Mouse (Mus musculus) intestine, embryonic 16.5 days (tissue): ENCODE measurements around the gene Golga7b. TPM values are rescaled to one million over a fixed set of nuclear protein-coding genes. Genes with fewer than 3 reads are reported as not detected.

Source experiments
- ATAC-seq: fragments of 200-750 bp; cut with Nextera tagmentation; 2 replicates; pipeline ENCODE4 v1.8.0; 2017; ENCODE audit warnings: moderate TSS enrichment, moderate library complexity
- H3K27ac ChIP-seq: fragments of 300-500 bp; sonication (generic); 2 replicates; pipeline ENCODE4 v1.5.1; 2014; ENCODE audit warnings: mild to moderate bottlenecking, low read length
- H3K27me3 ChIP-seq: fragments of 300-500 bp; sonication (generic); replicated peaks from 2 replicates; pipeline ENCODE4 v1.6.1; 2014; ENCODE audit warnings: low read length, control low read depth, mixed read lengths; ENCODE audit not compliant: control insufficient read depth, insufficient read depth
- H3K36me3 ChIP-seq: fragments of 300-500 bp; sonication (generic); 2 replicates; pipeline ENCODE4 v1.6.1; 2014; ENCODE audit warnings: low read length, control low read depth; ENCODE audit not compliant: control insufficient read depth, insufficient read depth
- H3K4me1 ChIP-seq: fragments of 300-500 bp; sonication (generic); 2 replicates; pipeline ENCODE4 v1.6.1; 2014; ENCODE audit warnings: low read length, control low read depth, mixed read lengths; ENCODE audit not compliant: control insufficient read depth, insufficient read depth
- H3K4me2 ChIP-seq: fragments of 300-500 bp; sonication (generic); 2 replicates; pipeline ENCODE4 v1.6.1; 2014; ENCODE audit warnings: low read depth, low read length, control low read depth
- H3K4me3 ChIP-seq: fragments of 300-500 bp; sonication (generic); 2 replicates; pipeline ENCODE4 v1.5.1; 2014; ENCODE audit warnings: mild to moderate bottlenecking, low read length
- H3K9ac ChIP-seq: fragments of 300-500 bp; sonication (generic); 2 replicates; pipeline ENCODE4 v1.6.1; 2014; ENCODE audit warnings: low read depth, low read length
- H3K9me3 ChIP-seq: fragments of 300-500 bp; sonication (generic); 2 replicates; pipeline ENCODE4 v1.6.1; 2016; ENCODE audit warnings: low read length, control low read depth; ENCODE audit not compliant: control insufficient read depth
- WGBS: fragments of 180-500 bp; shearing (Covaris S2); extraction: QIAGEN DNeasy Blood & Tissue Kit; methylation state at CpG from one replicate; pipeline ENCODE4 v1.1.7; 2014; 5-methylcytosine and 5-hydroxymethylcytosine counted together
- polyA plus RNA-seq: library from polyadenylated mRNA; unstranded; fragments of >200 nt; fragmentation: Nextera tagmentation; extraction: Ambion mirVana; gene quantifications from 2 replicates; pipeline ENCODE4 v1.2.1, GENCODE M21; 2015

Golga7b gene
- polyA plus RNA-seq, 1 experiment from 2014 or later = 1.2 TPM

DNA sequence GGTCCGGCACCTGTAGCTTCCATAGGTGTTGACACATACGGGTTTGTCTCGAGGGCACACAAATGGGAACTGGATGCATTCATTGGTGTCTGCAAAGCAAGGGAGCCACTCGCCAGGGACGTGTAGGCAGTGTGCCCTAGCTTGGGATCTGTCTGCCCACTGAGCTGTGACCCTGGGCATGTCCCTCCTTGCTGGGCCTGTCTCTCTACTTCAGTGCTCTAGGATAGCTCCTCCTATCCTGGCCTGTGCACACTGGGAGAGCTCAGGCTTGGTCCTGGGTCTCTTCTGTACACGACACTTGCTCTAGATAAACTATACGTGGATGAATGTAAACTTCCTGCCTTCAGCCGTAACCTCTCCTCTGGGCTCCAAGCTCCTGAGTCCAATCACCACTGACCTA, 36.8 kb downstream of the Golga7b start:
- no peak overlapping the region for H3K4me2 ChIP-seq
- no peaks in the 10 kb centered on the region for H3K27me3 ChIP-seq
- H3K4me1 ChIP-seq = no peaks in the 10 kb centered on the region
- no peak overlapping the region for H3K9ac ChIP-seq
- 61% methylated on average over 8 of the region's 8 CpGs for WGBS
- H3K36me3 ChIP-seq = no peaks in the 10 kb centered on the region
- ATAC-seq = no peak
- no peaks in the 10 kb centered on the region for H3K9me3 ChIP-seq
- no peak overlapping the region for H3K27ac ChIP-seq
- H3K4me3 ChIP-seq = no peak overlapping the region

DNA sequence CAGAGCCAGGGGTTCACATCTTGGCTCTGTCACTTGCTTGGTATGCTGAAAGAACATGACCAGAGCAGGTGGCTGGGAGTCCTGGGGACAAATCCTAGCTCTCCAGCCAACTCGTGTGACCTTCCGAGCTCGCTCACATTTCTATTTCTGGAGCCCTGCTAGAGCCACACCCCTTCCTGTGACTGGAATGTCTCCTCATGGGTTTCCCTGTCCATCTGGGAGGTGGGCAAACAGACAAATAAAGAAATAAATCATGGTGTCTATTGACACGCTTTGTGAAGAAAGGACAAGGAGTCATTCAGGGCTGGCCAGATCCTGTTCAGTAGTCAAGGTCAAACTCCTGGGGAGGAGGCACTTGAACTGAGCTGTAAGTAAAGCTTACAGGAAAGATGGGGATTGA, 41.0 kb downstream of the Golga7b start:
- Histone ChIP-seq H3K9ac (no peak overlapping the region), H3K4me1 (no peaks in the 10 kb centered on the region), H3K27me3 (no peaks in the 10 kb centered on the region), H3K4me2 (no peak overlapping the region), H3K9me3 (no peaks in the 10 kb centered on the region), H3K4me3 (no peak overlapping the region), H3K36me3 (no peaks in the 10 kb centered on the region), H3K27ac (no peak overlapping the region)
- ATAC-seq = no peak
- WGBS = 50% methylated on average over 4 of the region's 4 CpGs

DNA sequence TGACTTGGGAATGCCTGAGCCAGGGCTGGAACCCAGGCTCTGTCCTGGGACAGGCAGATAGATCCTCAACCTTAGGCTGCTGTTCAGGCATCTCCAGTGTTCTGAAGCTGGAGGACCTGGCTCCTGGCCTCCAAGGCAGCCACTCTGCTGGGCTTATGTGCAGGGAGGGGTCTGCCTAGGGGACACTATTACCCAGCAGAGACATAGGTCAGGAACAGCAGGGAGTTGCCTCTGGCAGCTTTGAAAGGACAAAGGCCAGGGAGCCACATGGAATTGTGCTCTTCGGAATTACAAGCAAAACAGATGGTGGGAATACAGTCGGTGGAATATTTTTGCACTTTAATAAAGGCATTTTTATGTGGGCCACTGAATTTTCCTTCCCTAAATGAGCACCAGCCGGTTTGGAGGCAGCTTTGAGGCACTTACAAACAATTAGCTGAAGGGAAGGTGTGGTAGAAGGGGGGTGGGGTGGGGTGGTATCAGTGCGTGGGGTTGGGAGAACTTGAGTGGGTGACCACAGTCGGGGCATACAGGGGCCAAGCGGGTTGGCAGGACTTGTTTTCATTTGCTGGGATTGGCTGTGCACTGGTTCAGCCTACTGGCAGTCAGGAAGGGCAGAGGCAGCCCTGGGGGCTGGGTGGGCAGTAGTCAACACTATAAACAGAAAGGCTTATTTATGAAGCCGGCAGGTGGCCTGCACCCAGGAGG, 43.7 kb downstream of the Golga7b start:
- H3K36me3 ChIP-seq = no peaks in the 10 kb centered on the region
- H3K27me3 ChIP-seq = no peaks in the 10 kb centered on the region
- H3K9ac ChIP-seq = no peak overlapping the region
- no peak overlapping the region for H3K4me3 ChIP-seq
- 41% methylated on average over 7 of the region's 7 CpGs for WGBS
- no peak for ATAC-seq
- no peaks in the 10 kb centered on the region for H3K9me3 ChIP-seq
- H3K4me2 ChIP-seq = no peak overlapping the region
- no peaks in the 10 kb centered on the region for H3K4me1 ChIP-seq
- H3K27ac ChIP-seq = no peak overlapping the region

DNA sequence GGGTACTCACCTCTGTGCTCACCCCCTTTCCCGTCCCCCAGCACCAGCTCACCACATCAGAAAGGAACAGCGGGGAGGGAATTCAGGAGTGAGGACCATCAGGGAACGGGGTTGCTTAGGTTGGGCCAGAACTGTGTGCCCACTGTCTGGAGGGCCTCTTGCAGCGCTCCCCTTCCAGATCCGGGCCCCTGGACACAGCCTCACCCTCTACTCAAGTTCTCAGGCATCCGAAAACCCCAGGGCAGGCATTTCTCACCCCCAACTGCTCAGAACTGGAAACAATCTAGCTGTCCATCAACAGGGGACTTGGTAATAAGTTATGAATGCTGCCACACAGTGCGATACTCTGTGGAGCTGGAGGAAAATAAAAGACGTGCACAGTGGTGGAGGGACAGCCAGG, 44.7 kb downstream of the Golga7b start:
- no peaks in the 10 kb centered on the region for H3K27me3 ChIP-seq

DNA sequence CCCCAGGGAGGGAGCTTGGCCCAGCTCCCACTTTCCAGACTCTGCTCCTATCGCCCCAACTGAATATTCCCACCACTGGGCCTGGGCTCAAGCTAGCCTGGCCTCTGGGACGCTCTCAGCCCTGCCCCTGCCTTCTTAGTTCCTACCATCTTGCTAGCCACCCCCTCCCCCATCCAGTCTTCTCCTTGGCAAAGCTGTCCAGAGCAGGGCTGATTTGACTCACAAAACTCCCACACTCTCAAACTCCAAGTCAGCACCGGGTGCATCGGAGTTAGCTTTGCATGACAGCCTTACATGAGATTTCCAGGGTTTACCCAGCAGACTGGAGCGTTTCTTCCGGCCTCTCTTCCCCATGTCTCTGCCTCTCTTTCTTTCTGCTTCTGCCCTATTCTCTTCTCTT, 45.8 kb downstream of the Golga7b start:
- H3K4me3 ChIP-seq = no peak overlapping the region
- no peaks in the 10 kb centered on the region for H3K36me3 ChIP-seq
- no peak overlapping the region for H3K9ac ChIP-seq
- H3K27me3 ChIP-seq = no peaks in the 10 kb centered on the region
- no peak overlapping the region for H3K27ac ChIP-seq
- no peaks in the 10 kb centered on the region for H3K4me1 ChIP-seq
- no peak for ATAC-seq
- H3K9me3 ChIP-seq = no peaks in the 10 kb centered on the region
- H3K4me2 ChIP-seq = no peak overlapping the region
- 76% methylated on average over 6 of the region's 6 CpGs for WGBS

More for the DNA sequence above, 44.7 kb downstream of the Golga7b start:
- Histone ChIP-seq H3K9me3 (no peaks in the 10 kb centered on the region), H3K4me2 (no peak overlapping the region), H3K9ac (no peak overlapping the region), H3K36me3 (no peaks in the 10 kb centered on the region), H3K4me3 (no peak overlapping the region), H3K27ac (no peak overlapping the region), H3K4me1 (no peaks in the 10 kb centered on the region)
- ATAC-seq = no peak
- WGBS = 64% methylated on average over 8 of the region's 8 CpGs

DNA sequence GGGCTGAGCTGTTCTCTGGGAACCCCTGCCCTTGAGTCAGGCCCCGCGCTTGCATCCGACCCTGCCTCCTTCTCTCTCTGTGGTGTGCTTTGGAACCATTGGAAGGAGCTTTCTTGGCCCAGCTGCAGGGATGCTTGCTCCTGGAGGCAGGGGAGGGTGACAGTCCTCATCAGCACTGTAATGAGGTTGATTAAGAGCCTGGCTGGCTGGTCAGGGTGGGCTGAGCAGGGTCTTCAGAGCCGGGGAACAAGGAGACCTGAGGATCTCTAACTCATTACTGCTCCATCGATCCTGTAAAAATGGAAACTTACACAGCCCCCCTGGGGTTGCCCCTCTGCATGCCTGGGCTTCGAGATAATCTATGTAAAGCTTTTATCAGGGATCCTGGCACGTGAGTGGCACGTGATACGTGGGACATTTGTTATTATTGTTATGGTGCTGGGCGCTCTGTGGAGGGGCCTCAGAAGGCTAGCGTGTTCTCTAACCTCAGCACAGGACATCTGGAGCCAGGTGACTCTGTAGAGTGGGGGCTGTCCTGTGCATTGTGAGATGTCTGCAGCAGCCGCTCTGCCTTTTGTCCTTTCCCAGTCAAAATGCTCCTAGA, 55.9 kb downstream of the Golga7b start:
- ATAC-seq = no peak
- Histone ChIP-seq H3K27ac (no peak overlapping the region), H3K4me2 (no peak overlapping the region), H3K9ac (no peak overlapping the region), H3K9me3 (no peaks in the 10 kb centered on the region), H3K4me3 (no peak overlapping the region), H3K27me3 (no peaks in the 10 kb centered on the region), H3K4me1 (peaks cover 7% of the 10 kb centered on the region; the same call in 1 of the 2 replicates), H3K36me3 (no peaks in the 10 kb centered on the region)
- 64% methylated on average over 12 of the region's 12 CpGs for WGBS

DNA sequence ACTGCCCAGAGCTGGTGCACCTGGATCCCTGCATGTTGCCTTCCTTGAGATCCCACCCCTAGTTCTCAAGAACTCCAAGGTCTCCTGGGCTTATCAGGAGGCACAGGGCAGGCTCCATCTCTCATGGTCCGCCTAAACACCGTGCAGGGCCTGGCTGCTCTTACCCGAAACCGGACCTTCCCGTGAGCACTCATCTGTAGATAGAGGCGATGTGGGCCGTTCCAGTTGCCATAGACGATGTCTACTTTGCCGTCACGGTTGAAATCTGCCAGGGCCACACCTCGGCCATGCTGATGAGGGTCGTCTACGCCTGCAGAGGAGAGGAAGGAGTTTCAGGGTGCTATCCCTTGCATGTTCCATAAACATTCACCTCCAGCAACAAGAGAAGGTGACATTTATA, 57.1 kb downstream of the Golga7b start:
- WGBS = 81% methylated on average over 13 of the region's 13 CpGs
- Histone ChIP-seq H3K9me3 (no peaks in the 10 kb centered on the region), H3K4me1 (peaks cover 7% of the 10 kb centered on the region; the same call in 1 of the 2 replicates), H3K27me3 (no peaks in the 10 kb centered on the region), H3K9ac (no peak overlapping the region), H3K27ac (no peak overlapping the region), H3K4me2 (no peak overlapping the region), H3K36me3 (no peaks in the 10 kb centered on the region), H3K4me3 (no peak overlapping the region)
- ATAC-seq = no peak

DNA sequence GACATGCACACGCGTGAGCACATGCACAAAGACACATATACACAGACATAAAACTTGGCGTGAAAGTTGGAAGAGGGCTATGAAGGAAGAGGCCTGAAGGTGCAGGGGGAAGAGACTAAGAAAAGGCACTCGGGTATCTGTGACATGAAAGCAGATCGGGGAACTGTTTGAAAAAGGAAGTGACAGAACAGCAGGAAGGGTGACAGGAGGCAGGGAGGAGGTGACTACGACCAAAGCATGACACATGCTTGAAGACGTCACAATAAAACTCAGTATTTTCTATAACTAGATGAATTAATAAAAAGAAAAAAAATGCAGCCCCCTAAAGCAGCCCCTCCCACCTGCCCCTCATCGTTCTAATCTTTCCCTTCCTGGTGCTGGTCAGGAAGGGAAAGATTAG, 58.4 kb downstream of the Golga7b start:
- no peak overlapping the region for H3K4me2 ChIP-seq
- ATAC-seq = no peak
- no peaks in the 10 kb centered on the region for H3K27me3 ChIP-seq
- no peak overlapping the region for H3K27ac ChIP-seq
- no peaks in the 10 kb centered on the region for H3K36me3 ChIP-seq
- peaks cover 7% of the 10 kb centered on the region; the same call in 1 of the 2 replicates for H3K4me1 ChIP-seq
- no peak overlapping the region for H3K9ac ChIP-seq
- 61% methylated on average over 8 of the region's 8 CpGs for WGBS
- H3K4me3 ChIP-seq = no peak overlapping the region
- H3K9me3 ChIP-seq = no peaks in the 10 kb centered on the region

DNA sequence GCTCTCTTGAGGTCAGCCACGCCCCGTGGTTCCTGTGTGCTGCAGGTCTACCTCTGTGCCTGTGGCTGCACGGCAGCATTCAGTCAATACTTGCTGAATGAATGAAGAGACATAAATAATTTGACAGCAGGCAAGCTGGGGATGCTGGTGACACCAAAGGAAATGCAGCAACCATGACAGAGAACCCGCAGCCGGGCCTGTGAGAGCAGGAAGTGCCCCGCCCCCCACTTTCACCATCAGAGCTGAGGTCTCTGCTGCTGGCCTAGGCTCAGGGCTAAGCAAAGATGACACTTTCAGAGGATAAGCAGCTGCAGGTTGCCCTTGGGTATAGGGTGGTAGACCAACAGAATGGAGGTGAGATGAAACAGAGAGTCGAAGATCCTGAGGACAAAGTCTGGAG, 58.8 kb downstream of the Golga7b start:
- no peaks in the 10 kb centered on the region for H3K36me3 ChIP-seq
- peaks cover 7% of the 10 kb centered on the region; the same call in 1 of the 2 replicates for H3K4me1 ChIP-seq
- no peaks in the 10 kb centered on the region for H3K9me3 ChIP-seq
- no peak overlapping the region for H3K4me2 ChIP-seq
- no peaks in the 10 kb centered on the region for H3K27me3 ChIP-seq
- no peak overlapping the region for H3K9ac ChIP-seq
- no peak for ATAC-seq
- no peak overlapping the region for H3K4me3 ChIP-seq
- no peak overlapping the region for H3K27ac ChIP-seq
- WGBS = 40% methylated on average over 7 of the region's 7 CpGs
